Mouse (Mus musculus) mouse embryonic stem cell (cell line): ENCODE data around the gene Ptprg.
"Not testable (repeated sequence)": the region's sequence is repeated elsewhere in the genome, so short reads cannot be mapped to it uniquely, and the experiment has no call there.

Experiments
- in situ Hi-C, 2 experiments: fragments of 300-500 bp; cut with MboI; formaldehyde crosslinking; loops; 1 replicate in 1 of 2; 3 replicates in 1 of 2; pipeline ENCODE4 v1.14.3; 2019 to 2020; ENCODE audit warnings: low sequenced_read_pairs in 2 of 2, low pct_unique_long_range_greater_than_20kb in 1 of 2, mixed read lengths in 1 of 2; ENCODE audit not compliant: unreplicated experiment in 1 of 2

Ptprg gene

GRCm38 (mm10) chr14:12199956-12200950 lies 646.9 kb downstream of the Ptprg start:
- in situ Hi-C loops: loop anchor here in 1 of 2 experiments (25.0 kb wide), 1 partner anchor 312 kb away; no protein-coding TSS in a partner anchor

DNA sequence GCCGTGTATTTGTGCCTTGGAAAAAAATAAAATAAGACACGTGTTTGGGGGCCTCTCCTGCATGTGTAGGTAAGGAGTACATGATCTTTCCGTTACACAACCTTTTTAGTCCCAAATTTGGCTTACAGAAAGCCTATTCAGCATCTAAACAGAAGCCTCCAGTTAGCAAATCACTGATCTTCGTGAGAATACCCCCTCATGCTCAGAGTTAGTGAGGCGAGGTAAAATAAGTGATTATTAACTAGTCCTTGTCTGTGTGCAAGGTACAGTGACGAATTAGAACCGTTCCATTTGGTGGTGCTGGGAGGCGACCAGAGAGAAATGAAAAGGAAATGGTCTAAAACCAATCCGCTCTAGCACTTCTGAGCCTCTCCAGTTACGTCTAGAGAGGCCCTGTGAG lies 648.9 kb downstream of the Ptprg start:
- in situ Hi-C loops: loop anchor here in 1 of 2 experiments (25.0 kb wide), 1 partner anchor 310 kb away; no protein-coding TSS in a partner anchor

GRCm38 (mm10) chr14:12203081-12203480 lies 649.7 kb downstream of the Ptprg start:
- in situ Hi-C loops: loop anchor here in 1 of 2 experiments (25.0 kb wide), 1 partner anchor 309 kb away; no protein-coding TSS in a partner anchor

GRCm38 (mm10) chr14:12206138-12206537 lies 652.8 kb downstream of the Ptprg start:
- in situ Hi-C loops: loop anchor here in 1 of 2 experiments (25.0 kb wide), 1 partner anchor 306 kb away; no protein-coding TSS in a partner anchor

GRCm38 (mm10) chr14:12208554-12208953 lies 655.2 kb downstream of the Ptprg start:
- in situ Hi-C loops: loop anchor here in 1 of 2 experiments (25.0 kb wide), 1 partner anchor 304 kb away; no protein-coding TSS in a partner anchor

- in situ Hi-C loops: loop anchor here in 1 of 2 experiments (25.0 kb wide), 1 partner anchor 294 kb away; no protein-coding TSS in a partner anchor
Measured at GRCm38 (mm10) chr14:12218544-12219150, 665.3 kb downstream of the Ptprg start.

DNA sequence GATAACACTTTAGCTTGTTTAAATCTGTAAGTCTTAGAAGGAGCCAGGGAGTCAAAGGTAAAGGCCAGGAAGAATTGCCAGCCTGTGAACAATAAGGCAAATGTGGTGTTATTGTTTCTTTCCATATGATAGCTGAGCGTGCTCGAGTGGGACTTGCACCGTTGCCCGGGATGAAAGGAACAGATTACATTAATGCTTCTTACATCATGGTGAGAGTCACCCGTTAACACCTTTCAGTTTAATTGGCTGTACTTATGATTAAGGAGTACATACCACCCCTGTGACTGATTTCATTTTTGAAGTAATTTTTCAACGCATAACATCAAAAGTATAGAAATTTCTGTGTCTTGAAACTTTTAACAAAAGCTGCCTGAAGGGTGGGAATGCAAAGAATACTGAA lies 666.5 kb downstream of the Ptprg start:
- in situ Hi-C loops: loop anchor here in 1 of 2 experiments (25.0 kb wide), 1 partner anchor 292 kb away; no protein-coding TSS in a partner anchor

- in situ Hi-C loops: loop anchor here in 1 of 2 experiments (25.0 kb wide), 1 partner anchor 292 kb away; no protein-coding TSS in a partner anchor
Measured at GRCm38 (mm10) chr14:12220540-12220939, 667.2 kb downstream of the Ptprg start.

DNA sequence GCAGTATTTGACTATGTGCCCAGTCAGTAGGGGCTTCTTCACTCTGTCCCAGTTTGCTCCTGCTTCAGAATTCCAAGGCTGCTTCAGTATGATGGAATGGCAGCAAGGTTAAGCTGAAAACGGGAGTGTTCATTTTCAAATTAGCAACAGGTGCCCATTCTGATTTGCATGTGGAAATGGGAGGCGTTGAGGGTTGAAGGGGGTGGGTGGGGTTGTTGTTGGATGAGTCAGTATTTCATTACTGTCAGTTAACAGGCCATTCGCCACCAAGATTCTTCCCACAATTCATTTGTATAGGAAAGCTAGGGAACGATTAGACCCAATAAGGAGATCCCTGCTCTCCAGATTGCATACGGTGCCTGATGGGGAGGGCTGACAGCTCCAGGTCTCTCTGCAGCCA lies 668.2 kb downstream of the Ptprg start:
- in situ Hi-C loops: loop anchor here in 1 of 2 experiments (25.0 kb wide), 1 partner anchor 291 kb away; no protein-coding TSS in a partner anchor

DNA sequence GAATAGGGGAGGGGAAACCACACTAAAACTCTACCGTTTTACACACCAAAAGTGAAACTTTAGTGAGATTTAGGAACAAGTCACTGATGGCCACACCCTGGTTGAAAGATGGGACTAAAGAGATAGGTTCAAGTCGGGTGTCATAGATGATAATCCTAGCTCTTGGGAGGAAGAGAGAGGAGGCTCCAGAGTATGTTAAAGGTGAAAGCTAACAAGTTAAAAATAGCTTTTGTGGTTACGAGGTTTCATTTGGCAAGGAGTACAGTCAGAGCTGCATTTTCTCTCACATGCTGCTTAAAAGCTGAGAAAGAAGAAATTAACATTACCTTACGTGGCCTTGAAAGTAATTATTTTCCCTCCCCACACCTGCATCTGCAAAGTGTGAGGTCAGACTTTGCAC lies 690.4 kb downstream of the Ptprg start:
- in situ Hi-C loops: no loop called here

GRCm38 (mm10) chr14:12276031-12276430 lies 722.7 kb downstream of the Ptprg start:
- in situ Hi-C loops: no loop called here

DNA sequence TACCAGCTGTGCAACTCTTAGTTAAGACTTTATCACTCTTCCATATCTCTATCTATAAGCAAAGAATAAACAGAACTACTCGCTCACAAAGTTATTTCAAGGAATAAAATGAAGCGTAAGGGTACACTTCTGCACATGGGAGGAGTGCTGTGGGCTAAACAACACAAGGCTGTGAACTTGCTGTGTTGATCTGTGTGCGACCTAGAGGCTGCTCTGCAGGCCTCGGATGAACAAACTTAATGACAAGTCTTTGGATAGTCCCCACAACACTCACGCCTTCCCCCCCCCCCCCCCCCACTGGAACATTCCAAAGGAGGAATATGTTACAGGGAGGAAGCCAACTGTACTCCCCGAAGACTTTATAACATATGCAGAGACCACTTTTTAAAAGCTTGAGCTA lies 730.3 kb downstream of the Ptprg start, which contains the start of gene Gm49355:
Gene Gm49355 (plus strand): TSS at position 336 of the 400 bp plus-strand sequence.
- in situ Hi-C loops: no loop called here

GRCm38 (mm10) chr14:12284141-12284912 lies 731.0 kb downstream of the Ptprg start, which contains the start of gene 3830406C13Rik:
3830406C13Rik (plus strand) TSS chr14:12284173.
- in situ Hi-C loops: no loop called here

- in situ Hi-C loops: not testable (repeated sequence)
Measured at GRCm38 (mm10) chr14:12289747-12290146, 736.4 kb downstream of the Ptprg start.
